Mouse (Mus musculus) megakaryocyte-erythroid progenitor cell, adult 5-6 weeks (primary cell): ENCODE measurements around the gene Gm12166. TPM values are rescaled to one million over a fixed set of nuclear protein-coding genes. Genes with fewer than 3 reads are reported as not detected.

Experiments
- ATAC-seq: replicated peaks from 2 replicates; pipeline ENCODE4 v1.8.0; 2016; ENCODE audit warnings: mild to moderate bottlenecking, inconsistent platforms; ENCODE audit not compliant: severe bottlenecking, poor library complexity, low FRiP score, low TSS enrichment
- total RNA-seq, 2 experiments: library from RNA; stranded (forward) in 1 of 2; stranded (reverse) in 1 of 2; fragments of 200-1000, 215-1000 nt in 1 of 2; fragments of >200 nt in 1 of 2; fragmentation: Nextera tagmentation in 1 of 2; gene quantifications; 2 replicates each; pipeline ENCODE4 v1.2.3; 2014 to 2017

The Gm12166 gene
- total RNA-seq (2014; fragmentation: Nextera tagmentation) = 8.4 TPM in 1 of 2 replicates, not detected in the other
- total RNA-seq (2017) = 7.6 and 8.1 TPM in 2 replicates

DNA sequence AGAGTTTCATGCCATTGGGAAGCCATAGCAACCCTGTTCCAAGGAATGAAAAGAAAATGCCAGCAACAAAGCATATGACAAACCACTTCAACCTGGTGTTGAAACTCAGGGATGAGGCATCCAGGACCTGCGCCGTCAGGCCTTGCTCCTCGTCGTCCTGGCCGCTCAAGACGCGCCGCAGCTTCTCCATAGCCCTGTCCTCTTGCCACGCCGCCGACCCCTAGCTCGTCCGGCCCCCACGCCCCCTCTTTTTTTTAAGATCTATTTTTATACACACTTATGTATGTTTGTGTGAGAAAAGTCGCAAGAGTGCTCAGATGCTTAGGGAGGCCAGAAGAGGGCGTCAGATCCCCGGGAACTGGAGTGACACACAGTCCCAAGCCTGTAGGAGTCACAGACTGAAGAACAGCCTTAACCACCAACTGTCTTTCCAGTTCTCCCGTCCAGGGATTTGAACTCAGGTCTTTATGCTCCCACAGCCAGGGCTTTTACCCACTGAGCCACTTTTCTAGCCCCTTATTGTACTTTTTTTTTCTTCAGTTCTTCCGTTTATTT, at the start of gene Gm12166:
Gene Gm12166, minus strand, starts transcription at position 217 of the 555 bp plus-strand sequence.
- ATAC-seq = peak; percentile 75

- ATAC-seq = no peak
Measured at GRCm38 (mm10) chr11:46097062-46097461, 44.9 kb upstream of the Gm12166 start.

DNA sequence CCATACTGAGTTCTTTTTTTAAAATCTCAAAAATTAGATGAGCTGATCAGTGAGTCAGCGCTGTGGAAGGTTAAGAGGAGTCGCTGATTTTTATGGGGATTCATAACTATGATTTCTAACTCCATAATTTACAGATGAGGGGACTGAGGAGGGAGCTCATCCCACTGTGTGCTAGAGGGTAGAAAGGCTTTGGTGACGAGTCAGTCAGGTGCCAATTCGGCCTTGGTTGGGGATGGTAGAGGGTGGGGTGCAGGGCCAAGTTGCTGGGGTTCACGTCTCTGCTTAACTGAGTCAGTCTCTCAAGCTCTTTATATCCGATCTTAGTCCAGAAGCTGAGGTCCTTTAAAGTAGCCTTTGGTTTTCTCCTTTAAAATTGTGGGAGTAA, 44.1 kb upstream of the Gm12166 start:
- ATAC-seq = no peak

DNA sequence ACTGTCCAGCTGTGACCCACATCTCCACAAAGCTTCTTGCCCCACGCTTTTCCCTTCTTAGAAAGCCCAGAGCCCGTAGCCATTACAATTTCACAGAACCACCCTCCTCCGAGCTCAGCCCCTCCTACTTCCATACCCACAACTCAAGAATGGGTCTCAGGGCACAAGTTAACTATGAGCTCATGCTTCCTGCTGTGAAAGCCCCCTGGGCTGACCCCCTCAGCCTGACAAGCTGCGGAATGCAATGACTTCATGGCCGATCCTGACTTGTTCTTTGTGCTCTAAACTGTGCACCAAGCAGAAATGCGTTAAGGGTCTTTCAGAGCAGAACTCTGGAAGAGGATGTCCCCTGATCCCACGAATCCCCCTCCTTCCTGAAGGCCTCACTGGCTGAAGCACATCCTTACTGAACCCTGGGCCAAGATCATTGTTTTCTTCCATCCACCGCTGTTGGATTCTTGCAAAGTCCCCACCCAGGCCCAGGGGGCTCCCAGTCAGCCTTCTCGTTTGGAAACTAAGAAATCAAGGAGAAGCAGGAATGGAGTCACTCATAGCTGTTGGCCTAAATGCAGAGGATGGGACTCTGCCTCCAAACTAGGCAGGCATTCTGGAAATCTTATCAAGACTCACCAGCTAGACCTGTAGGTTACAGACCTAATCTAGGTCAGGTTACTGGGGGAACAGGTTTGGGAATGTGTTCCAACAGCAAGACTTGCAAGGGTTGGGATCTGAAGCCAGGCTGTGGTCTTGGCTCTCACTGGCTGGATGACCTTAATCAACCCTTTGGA, 43.5 kb upstream of the Gm12166 start:
- no peak for ATAC-seq

DNA sequence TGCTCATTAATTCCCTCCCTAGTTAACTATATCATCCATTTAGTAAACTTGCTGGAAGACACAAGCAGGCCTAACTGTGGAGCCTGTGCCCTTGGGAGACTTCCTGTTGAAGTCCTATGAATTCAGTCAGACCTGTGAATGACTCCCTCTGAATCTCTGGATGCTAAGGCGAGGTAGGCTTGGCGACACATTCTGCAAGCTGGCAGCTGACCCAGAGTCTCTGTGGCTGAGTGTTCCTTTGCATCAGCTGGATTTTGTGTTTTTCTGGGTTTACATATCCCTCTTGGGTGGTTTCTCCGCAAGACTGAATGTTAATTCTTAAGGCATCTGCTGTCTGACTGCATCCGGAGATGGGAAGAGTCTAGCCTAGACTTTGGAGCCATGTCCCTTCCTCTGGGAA, 40.0 kb upstream of the Gm12166 start:
- no peak for ATAC-seq

- peak; percentile 90 for ATAC-seq
Measured at GRCm38 (mm10) chr11:46090951-46091667, 39.0 kb upstream of the Gm12166 start.

GRCm38 (mm10) chr11:46090036-46090725, 38.1 kb upstream of the Gm12166 start:
- ATAC-seq = peak; percentile 33; the same call in 1 of the 2 replicates

DNA sequence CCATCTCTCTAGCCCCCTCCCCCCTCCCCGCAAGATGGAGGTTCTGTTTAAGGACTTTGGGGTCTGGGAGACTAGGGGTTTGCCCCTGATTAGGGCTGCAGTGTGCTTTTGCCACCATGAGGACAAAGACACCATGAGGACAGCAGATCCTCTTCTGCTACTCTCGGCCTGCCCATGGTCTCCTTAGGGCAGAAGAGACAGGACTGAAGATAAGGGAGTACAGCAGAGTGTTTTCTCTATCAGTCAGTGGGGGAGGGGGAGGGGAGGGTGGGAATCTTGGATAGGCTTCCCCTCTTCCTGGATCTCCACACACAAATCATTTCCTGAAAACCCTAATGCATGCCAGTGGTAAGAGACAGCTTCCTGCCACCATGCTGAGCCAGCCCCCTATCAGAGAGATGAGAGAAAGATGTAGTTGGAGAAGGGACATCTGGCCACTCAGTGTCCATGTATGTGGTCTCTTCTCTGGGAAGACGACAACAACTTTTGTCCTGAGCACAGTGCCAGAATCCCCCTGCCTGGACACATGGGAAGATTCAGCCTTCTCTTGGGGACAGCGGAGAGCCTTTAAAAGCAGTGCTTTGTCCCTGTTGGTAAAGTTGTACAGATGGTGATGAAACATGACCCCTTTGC, 37.1 kb upstream of the Gm12166 start:
- ATAC-seq = no peak

DNA sequence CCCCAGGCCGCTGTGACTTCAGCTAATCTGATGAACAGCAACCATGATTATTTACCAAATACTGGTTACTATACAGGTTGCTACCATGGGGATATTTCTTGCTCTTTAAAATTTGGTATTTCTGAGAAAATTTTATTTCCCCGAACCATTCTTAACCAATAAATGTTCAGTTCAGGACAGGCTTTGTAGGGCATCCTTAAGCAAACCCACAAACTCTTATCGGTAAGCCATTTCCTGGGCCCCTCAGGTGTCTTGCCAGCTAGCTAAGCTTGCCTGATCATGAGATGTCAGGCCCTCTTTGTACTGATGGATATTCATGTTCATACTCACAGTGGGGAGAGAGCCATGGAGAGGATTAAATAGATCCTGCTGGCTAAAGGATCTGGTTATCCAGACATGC, 34.3 kb upstream of the Gm12166 start:
- ATAC-seq = no peak

DNA sequence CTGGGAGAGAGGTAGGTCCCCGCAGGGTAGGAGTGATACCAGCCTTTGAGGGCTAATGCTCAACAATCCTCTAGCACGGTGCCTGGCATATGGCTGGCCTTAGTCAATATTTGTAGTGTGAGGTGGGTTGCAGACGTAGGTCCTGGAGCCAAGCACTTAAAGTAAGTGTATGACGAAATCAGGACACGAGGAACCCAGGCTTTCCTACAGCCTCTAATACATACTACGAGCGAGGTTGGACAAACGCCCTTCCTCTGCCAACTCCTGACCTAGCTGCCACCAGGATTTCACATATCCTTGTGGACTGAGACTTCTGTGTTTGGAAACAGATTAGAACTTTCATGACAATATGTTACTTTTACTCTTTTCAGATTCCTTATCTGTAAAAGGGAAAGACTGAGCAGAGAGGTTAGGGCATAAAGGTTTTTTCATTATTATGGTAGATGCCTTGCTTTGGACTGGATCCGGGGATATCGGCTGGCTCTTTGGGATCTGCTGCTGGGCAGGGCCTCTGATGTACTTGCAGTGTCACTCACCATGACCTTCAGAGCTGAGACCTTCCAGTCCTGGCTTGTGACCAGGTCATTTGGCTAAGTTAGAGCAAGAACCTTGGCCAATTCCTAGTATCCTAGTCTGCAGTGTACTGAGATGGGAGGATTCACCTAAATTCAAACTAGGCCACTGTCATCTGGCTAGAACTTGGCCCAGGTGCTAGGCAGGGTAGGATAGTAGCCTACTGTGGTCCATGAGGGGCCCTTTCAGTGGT, 33.5 kb upstream of the Gm12166 start:
- no peak for ATAC-seq

- no peak for ATAC-seq
Measured at GRCm38 (mm10) chr11:46084568-46084967, 32.4 kb upstream of the Gm12166 start.

GRCm38 (mm10) chr11:46083835-46084444, 31.8 kb upstream of the Gm12166 start:
- ATAC-seq = no peak

DNA sequence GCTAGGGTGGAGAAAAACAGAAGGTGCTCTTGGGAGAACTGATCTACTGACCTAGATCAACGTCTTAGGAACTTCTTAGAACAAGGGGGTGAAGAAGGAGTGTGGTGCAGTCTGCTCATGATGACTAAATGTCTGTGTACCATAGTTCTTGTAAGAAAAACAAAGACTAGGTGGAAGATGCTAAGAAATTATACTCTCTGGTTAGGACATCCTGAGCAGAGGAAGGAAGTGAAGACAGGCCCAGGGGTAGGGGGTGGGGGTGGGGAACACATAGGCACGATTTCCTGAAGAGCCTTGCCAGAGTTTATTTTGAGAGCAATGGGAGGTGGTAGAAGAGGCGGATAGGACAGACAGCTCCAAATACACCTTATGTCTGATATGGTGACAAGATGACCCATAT, 31.3 kb upstream of the Gm12166 start:
- ATAC-seq = no peak

DNA sequence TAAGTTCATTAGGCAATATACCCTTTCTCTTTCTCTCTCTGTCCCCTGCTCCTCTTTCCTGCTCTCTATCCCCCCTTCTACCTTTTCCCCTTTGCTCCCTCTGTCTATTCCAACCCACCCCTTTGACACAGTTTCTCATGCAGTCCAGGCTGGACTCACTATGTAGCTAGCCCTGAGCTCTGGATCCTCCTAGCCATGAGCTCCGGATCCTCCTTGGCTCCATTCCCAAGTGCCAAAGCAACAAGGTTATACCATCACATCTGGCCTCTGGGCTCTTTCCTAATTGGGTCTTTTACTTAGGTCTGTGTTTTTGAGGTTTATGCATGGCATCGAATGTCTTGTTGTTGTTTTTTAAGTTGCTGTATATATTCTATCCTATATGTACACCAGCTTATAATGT, 29.0 kb upstream of the Gm12166 start:
- no peak for ATAC-seq

DNA sequence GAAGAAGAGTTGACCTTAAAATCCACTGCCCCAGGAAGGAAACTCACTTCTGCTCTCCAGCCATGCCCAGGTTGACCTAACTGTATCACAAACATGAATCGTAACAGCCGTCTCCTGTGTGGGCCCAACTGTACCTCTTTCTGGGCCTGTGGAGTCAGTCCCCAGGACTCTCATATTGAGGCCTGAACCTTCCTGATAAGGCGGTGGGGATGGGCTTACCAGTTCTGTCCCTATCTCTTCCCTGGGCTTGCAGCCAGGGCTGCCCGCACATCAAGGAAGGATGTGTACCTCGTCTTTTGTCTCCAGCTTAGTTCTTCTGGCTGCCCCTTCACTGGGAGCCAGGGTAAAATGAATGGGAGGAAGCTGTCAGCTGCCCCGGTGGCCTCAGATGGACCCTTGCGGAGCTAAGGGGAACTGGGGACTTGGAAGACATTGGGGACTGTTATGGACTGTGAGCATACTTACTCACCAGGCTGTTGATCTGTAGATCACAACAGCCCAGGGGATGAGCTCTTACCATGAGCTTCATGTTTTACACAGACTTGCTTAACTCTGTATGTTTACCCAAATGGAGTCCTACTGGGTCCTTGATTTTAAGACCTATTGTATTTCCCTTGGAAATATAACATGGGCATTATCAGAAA, 25.7 kb upstream of the Gm12166 start:
- peak; percentile 99 for ATAC-seq

- peak; percentile 19 for ATAC-seq
Measured at GRCm38 (mm10) chr11:46077304-46077703, 25.2 kb upstream of the Gm12166 start.

GRCm38 (mm10) chr11:46076442-46077158, 24.5 kb upstream of the Gm12166 start:
- ATAC-seq = no peak
